Mouse (Mus musculus) spleen, postnatal 36 days (tissue): Measurements from ENCODE around the gene Ccdc57.
"Not testable (repeated sequence)": the region's sequence is repeated elsewhere in the genome, so short reads cannot be mapped to it uniquely, and the experiment has no call there.

Source experiments
- DNase-seq, 2 experiments: peaks; one replicate each; pipeline ENCODE4 v3.0.0; 2022; ENCODE audit warnings: low spot score in 2 of 2, mixed read lengths in 1 of 2

Gene Ccdc57

GRCm38 (mm10) chr11:120903159-120903850 lies 29.4 kb downstream of the Ccdc57 start:
- DNase-seq: no peak

- DNase-seq: peak in 1 of 2 experiments; percentile 23
Observed at GRCm38 (mm10) chr11:120902487-120903142, 30.1 kb downstream of the Ccdc57 start.

GRCm38 (mm10) chr11:120901729-120902486 lies 30.8 kb downstream of the Ccdc57 start:
- DNase-seq: no peak

- peak in 1 of 2 experiments; percentile 22 for DNase-seq
Observed at GRCm38 (mm10) chr11:120900276-120901244, 32.1 kb downstream of the Ccdc57 start.

GRCm38 (mm10) chr11:120898114-120898548 lies 34.5 kb downstream of the Ccdc57 start:
- no peak for DNase-seq

GRCm38 (mm10) chr11:120895441-120895840 lies 37.2 kb downstream of the Ccdc57 start:
- DNase-seq: no peak

- DNase-seq: no peak
Observed at GRCm38 (mm10) chr11:120894397-120894796, 38.3 kb downstream of the Ccdc57 start.

GRCm38 (mm10) chr11:120889216-120889615 lies 43.5 kb downstream of the Ccdc57 start:
- no peak for DNase-seq

GRCm38 (mm10) chr11:120888718-120889117 lies 44.0 kb downstream of the Ccdc57 start:
- DNase-seq: no peak

GRCm38 (mm10) chr11:120887502-120887901 lies 45.2 kb downstream of the Ccdc57 start:
- DNase-seq: no peak

GRCm38 (mm10) chr11:120886462-120886861 lies 46.2 kb downstream of the Ccdc57 start:
- no peak for DNase-seq

GRCm38 (mm10) chr11:120883601-120884000 lies 49.1 kb downstream of the Ccdc57 start:
- no peak for DNase-seq

GRCm38 (mm10) chr11:120882931-120883330 lies 49.7 kb downstream of the Ccdc57 start:
- DNase-seq: no peak

- no peak for DNase-seq
Observed at GRCm38 (mm10) chr11:120873206-120873605, 59.5 kb downstream of the Ccdc57 start.

- no peak for DNase-seq
Observed at GRCm38 (mm10) chr11:120871521-120871920, 61.2 kb downstream of the Ccdc57 start.

- no peak for DNase-seq
Observed at GRCm38 (mm10) chr11:120865816-120866215, 66.9 kb downstream of the Ccdc57 start.

GRCm38 (mm10) chr11:120862819-120863218 lies 69.9 kb downstream of the Ccdc57 start:
- no peak for DNase-seq

- DNase-seq: not testable (repeated sequence)
Observed at GRCm38 (mm10) chr11:120855938-120856337, 76.7 kb downstream of the Ccdc57 start.

- DNase-seq: no peak
Observed at GRCm38 (mm10) chr11:120853788-120854187, 78.9 kb downstream of the Ccdc57 start.

GRCm38 (mm10) chr11:120853158-120853557 lies 79.5 kb downstream of the Ccdc57 start:
- DNase-seq: no peak
